Mouse (Mus musculus) CH12F3 (cell line): ENCODE results near the gene Gtpbp10.

Experiments
- in situ Hi-C: fragments of 300-500 bp; cut with MboI; formaldehyde crosslinking; loops from 2 replicates; pipeline ENCODE4 v1.14.3; 2020; ENCODE audit warnings: low sequenced_read_pairs

Gene Gtpbp10

GRCm38 (mm10) chr5:5559079-5559740, at the start of gene Gtpbp10:
Gene Gtpbp10, minus strand, starts transcription at chr5:5559538.
- in situ Hi-C loops = no loop called here

GRCm38 (mm10) chr5:5587686-5588085, 28.3 kb upstream of the Gtpbp10 start:
- in situ Hi-C loops = no loop called here

GRCm38 (mm10) chr5:5573749-5574317, 14.5 kb upstream of the Gtpbp10 start, which contains the start of gene Gm8773:
Gene Gm8773, plus strand, starts transcription at chr5:5573799.
- in situ Hi-C loops = no loop called here

- in situ Hi-C loops = no loop called here
Observed at GRCm38 (mm10) chr5:5562435-5562834, 3.1 kb upstream of the Gtpbp10 start.

DNA sequence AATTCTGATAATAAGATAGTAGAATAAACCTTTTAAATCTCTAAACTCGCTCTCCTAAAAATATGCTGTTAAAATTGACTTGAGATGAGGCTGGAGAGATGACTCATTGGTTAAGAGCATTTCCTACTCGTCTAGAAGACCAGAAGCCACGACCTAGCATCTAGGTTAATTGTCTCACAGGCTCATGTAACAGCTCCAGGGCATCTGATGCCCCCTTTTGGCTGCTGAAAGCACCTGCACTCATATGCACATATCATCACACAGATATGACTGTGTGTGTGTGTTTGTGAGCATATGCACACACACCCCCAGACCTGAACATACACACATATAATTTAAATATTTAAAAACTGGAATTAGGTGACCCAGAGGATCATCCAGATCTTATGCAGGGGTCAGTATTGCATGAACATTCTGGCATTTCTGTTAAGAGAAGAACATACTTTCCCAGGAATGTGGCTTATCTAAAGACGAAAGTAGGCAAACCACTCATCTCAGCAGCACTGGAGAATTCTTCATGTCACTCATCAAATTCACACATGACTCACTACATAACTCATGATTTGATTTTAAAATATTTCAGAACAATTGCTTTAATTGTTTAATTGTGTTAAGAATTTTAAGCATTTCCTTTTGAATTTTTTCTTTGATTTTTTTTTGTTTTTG, 1.8 kb upstream of the Gtpbp10 start:
- in situ Hi-C loops = no loop called here

DNA sequence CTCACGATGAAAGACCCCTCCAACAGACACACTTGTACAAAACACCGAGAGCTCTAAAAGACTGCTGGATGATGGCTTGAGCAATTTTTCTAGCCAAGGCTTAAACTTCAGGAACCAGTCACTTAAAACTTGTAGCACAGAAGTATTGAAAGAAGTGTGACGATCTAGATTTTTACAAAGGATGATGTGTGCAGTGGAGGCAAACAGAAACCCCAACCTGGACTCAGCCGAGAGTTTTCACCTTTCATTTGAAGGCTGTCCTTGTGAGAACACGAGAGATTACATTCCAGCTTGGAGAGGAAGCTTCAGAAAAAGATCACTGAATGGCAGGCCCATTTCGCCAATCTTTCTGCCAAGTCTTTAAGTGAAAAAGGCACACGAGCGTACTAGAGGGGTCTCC, 460 bp upstream of the Gtpbp10 start:
- in situ Hi-C loops = no loop called here

GRCm38 (mm10) chr5:5551110-5551509, 8.2 kb downstream of the Gtpbp10 start:
- in situ Hi-C loops = no loop called here

- in situ Hi-C loops = no loop called here
Observed at GRCm38 (mm10) chr5:5540385-5540784, 19.0 kb downstream of the Gtpbp10 start.

DNA sequence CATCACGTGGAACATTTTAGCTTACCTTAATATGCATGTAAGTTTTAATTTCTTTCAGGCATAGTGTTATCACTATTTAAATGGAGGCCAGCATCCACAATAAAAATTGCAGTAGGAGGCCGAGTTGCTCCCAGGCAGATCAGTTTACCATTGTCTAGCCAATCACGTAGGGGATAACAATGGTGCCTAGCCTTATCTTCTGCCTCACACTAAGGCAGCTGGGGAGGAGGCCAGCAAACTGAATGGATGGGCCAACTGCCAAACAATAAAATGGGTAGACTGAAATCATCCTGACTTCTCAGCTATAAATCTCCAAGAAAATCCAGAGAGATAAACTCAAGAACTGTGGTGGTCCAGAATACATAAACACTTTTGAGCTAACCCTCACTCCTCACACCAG, 19.6 kb downstream of the Gtpbp10 start:
- in situ Hi-C loops = no loop called here

DNA sequence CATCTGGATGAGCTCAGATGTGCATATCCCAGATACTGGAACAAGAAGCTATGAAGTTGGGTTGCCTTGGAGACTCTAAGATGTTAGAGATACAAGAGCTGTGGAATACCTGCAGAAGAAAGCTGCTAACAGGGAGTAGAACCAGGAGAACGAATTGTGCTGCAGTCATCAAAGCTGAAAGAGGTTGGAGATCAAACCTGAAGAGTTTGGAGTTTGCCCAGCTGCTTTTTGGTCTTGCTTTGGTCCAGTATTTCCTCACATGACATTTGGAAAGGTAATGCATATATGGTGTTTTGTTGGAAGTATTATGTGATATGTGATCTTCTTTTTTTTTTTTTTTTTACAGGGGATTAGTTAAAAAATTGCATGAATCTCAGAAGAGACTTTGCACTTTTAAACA, 23.2 kb downstream of the Gtpbp10 start:
- in situ Hi-C loops = no loop called here

DNA sequence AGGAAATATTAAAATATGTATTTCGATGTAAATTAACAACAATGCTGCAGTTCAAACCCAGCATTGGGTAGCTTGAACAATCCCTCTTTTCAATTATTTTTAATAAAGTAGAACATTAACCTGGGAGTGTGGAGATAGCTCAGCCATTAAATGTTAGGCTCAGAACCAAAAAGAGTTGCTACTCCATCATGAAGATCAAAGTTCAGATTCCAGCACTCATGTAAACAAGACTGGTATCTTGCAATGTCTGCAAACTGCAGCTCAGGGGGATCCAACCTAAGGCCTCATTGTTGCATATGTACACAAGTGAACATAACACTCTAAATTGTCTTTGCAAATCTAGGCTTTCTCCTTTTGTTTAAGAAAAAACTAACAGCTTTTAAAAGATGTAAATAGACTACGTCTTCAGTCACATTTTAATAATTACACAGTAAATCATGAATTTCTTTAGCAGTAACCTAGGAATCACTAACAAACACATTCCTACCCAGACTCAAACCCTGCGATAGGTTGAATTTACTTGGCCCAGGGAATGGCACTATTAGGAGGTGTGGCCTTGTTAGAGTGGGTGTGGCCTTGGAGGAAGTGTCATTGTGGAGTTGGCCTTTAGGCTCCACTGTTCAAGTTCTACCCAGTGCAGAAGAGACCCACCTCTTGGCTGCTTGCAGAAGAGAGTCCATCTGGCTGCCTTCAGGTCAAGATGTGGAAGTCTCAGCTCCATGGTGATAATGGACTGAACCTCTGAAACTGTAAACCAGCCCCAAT, 25.5 kb downstream of the Gtpbp10 start:
- in situ Hi-C loops = no loop called here

DNA sequence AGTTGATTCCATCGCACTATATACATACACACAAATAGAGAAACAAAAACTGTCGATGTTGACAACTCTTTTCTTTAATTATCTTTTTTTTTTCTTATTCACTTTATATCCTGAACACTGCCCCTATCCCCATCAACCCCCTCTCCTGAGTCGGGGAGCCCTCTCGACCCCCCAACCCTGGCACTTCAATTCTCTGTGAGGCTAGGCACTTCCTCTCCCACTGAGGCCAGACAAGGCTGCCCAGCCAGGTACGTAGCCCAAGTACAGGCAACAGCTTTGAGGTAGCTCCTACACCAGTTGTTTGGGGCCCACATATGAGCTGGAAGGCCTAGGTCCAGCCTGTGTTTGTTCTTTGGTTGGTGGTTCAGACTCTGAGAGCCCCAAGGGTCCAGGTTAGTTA, 43.9 kb downstream of the Gtpbp10 start:
- in situ Hi-C loops = no loop called here

GRCm38 (mm10) chr5:5514196-5515076, 44.9 kb downstream of the Gtpbp10 start, which contains the start of gene Cldn12:
Gene Cldn12, minus strand, starts transcription at chr5:5514958.
- in situ Hi-C loops = no loop called here

- in situ Hi-C loops = no loop called here
Observed at GRCm38 (mm10) chr5:5511401-5511800, 47.9 kb downstream of the Gtpbp10 start.

- in situ Hi-C loops = no loop called here
Observed at GRCm38 (mm10) chr5:5510989-5511388, 48.3 kb downstream of the Gtpbp10 start.

DNA sequence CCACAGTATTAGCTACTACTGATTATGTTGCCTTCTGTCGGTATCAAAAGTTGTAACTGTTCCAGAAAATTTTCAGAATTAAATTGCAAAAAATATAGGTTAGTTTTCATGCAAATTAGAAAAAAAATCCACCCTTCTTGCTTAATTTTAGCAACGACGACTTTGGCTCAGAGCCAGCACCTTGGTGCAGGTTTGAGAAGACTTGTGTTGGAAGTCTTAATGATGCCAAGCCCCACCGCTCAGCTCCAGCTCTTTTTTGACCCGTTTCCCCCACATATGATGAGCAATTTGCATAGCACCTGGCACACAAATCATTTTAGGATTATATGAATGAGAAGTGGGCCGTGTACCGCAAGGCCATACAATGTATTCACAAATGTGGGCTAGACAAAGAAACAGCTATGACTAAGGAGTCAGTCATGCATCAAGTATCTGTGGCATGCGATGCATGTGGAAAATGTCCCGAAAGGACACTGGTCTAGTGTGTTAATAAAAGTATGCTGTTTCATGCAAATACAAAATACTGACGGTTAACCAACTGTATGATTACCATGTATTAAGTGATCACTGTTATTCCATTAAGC, 48.9 kb downstream of the Gtpbp10 start:
- in situ Hi-C loops = no loop called here

DNA sequence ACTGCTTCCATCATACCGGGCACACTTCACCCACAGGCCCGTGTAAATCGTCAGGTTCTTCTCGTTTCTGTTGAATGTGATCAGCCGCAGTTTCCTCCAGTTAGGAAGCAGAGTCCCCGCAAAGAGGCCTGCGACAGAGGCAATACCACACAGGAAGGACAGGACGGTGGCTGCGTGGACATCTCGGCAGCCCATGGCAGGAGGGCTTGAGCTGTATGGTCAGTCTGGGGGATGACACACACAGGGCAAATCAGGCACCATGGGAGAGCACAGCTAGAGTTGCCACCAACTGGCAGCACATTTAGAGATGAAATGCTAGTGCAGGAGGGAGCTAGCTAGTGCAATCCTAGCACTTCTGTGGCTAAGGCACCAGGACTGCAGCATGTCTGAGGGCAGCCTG, 51.1 kb downstream of the Gtpbp10 start:
- in situ Hi-C loops = loop anchor here (10.0 kb wide), 1 partner anchor 247 kb away; no protein-coding TSS in a partner anchor

- in situ Hi-C loops = loop anchor here (10.0 kb wide), 1 partner anchor 247 kb away; no protein-coding TSS in a partner anchor
Observed at GRCm38 (mm10) chr5:5507701-5508225, 51.6 kb downstream of the Gtpbp10 start.

- in situ Hi-C loops = loop anchor here (10.0 kb wide), 1 partner anchor 250 kb away; no protein-coding TSS in a partner anchor
Observed at GRCm38 (mm10) chr5:5504456-5504855, 54.9 kb downstream of the Gtpbp10 start.
